Mouse (Mus musculus): ENCODE measurements around the gene Rabgap1l. TPM values are rescaled to one million over a fixed set of nuclear protein-coding genes. Genes with fewer than 3 reads are reported as not detected.

Gene Rabgap1l
- total RNA-seq, 2 experiments from 2014 or later = 189 to 200 TPM

DNA sequence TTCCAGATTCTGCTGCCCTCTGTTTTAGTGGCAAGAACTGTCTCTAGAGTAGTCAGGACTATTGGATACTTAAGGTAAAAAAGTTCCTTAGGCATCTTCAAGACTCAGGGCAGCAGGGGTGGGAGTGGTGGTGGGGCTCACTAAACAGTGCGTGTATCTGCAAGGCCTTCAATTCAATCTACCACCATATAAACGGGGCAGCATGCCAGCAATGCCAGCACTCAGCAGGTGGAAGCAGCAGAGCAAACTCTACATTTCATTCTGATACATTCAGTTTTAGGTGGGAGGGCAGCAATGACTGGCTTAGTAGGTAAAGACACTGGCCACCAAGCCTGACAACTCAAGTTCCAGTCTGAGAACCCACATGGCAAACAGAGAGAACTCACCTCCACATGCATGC lies 552.9 kb downstream of the Rabgap1l start:
- intact Hi-C loops (cut with DNase I) = no loop called here
- DNase-seq (ENCODE audit: low spot score in 2 of 2) = no peak

DNA sequence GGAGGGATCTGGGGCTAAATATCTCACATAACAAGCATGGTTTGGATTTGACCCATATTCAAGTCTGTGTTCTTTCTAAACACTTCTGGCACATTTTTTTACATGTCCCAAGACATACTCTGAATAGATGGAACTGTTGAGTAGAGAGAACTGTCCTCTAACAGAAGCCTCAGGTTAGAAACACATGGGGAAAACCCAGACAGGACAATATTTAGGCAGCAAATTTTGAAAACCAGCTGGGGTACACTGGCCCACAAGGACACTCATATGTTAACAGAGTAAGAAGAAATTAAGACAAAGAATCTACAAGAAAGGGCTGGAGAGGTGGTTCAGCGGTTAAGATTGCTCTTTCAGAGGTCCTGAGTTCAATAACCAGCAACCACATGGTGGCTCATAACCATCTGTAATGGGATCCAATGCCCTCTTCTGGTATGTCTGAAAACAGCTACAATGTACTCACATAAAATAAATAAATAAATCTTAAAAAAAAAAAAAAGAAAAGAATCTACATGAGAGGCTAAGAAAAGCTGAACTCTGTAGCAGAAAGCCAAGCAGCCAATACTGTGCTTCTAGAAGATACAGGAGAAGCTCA lies 554.1 kb downstream of the Rabgap1l start:
- no peak for DNase-seq (ENCODE audit: low spot score in 2 of 2)
- intact Hi-C loops (cut with DNase I) = loop anchor here (10.0 kb wide), 1 partner anchor 476 kb away; no protein-coding TSS in a partner anchor

DNA sequence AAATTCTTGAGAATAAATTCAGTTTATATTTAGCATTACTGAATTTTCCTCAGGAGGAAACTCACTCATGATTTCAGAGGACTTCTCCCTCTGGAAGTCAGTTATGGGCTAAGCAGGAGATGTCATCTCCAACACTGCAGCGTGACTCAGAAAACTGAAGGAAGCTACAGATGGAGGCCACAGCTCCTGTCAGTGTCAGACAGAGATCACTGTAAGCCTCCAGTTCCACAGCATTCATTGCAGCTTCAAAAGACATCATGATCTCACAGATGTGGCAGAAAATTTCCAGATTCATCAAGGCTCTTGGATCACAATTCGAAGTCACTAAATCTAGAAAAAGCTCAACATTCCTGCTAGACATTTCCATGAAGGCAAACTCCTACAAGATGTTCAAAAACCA lies 555.0 kb downstream of the Rabgap1l start:
- DNase-seq (ENCODE audit: low spot score in 2 of 2) = peak in 1 of 2 experiments; percentile 51
- intact Hi-C loops (cut with DNase I) = loop anchor here (10.0 kb wide), 1 partner anchor 477 kb away; no protein-coding TSS in a partner anchor

DNA sequence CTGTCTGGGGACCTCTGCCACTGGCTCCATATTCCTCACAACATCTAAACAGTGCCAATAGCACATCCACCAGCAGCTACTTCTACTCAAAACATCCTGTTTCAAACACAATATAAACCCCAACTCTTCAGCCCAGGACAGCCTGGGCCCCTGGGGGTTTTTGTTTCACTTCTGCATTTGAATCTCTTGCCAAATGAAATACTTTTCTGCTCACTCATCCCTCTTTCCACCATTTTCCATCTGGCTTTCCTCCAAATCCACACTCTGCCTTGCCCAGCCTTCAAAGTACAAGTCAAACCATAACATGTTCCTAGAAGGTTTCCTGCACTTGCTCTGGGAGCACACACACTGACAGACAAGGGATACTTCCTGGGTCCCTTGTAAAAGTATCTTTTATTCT lies 559.1 kb downstream of the Rabgap1l start:
- intact Hi-C loops (cut with DNase I) = loop anchor here (10.0 kb wide), 1 partner anchor 481 kb away; no protein-coding TSS in a partner anchor
- DNase-seq (ENCODE audit: low spot score in 2 of 2) = no peak

DNA sequence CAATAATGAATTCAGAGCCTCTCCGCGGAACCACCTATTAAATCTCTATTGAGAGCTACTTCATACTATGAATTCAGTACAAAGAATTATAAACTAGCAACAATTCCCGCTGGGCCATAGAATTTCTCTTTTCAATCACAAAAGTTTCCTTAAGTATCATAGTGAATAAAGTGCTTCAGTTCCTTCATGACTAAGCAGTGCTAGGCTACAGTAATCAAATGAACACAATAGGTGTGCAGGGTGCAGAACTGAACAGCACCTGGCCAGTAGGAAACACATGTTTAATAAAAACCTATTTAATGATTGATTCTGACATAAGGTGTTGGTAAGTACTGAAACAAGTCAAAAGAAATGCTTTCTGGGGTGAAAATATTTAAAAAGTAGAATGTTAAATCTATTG lies 560.9 kb downstream of the Rabgap1l start:
- intact Hi-C loops (cut with DNase I) = loop anchor here (10.0 kb wide), 1 partner anchor 483 kb away; no protein-coding TSS in a partner anchor

DNA sequence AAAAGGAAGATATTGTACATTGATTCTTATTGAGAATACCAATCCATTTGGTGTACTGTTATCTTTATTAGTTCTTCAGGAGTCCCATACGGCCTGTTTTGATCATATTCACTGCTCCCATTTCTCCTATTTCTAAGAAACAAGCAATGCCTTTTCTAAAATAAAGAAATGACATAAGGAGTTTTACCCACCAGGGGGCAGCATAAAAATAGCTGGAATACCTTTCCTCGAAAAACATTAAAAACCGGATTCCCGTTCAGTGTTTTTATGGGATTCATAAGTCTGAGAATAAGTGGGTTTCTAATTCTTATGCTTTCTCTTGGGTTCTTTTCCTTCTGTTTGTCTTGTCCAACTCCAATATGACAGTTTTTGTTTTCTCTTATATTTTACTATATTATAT lies 562.0 kb downstream of the Rabgap1l start:
- DNase-seq (ENCODE audit: low spot score in 2 of 2) = peak; percentile 37 to 72

More for the DNA sequence above, 560.9 kb downstream of the Rabgap1l start:
- no peak for DNase-seq (ENCODE audit: low spot score in 2 of 2)

DNA sequence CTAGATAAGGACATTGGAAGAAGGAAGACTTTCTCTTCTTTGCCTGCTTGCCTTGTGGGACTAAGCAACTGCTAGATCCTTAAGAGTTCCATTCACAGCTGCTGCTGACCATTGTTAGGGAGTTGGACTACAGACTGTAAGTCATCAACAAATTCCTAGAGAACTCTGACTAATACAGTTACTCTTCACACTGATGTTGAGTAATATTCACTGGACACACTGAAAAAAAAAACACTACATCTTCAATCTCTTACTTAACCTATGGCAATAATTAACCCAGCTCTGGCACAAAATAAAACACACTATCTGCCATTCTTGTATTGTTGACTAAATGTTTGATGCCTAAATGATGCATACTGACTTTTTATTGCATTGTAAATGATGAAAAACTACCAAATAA lies 565.2 kb downstream of the Rabgap1l start:
- intact Hi-C loops (cut with DNase I) = no loop called here
- DNase-seq (ENCODE audit: low spot score in 2 of 2) = no peak

More for the DNA sequence above, 562.0 kb downstream of the Rabgap1l start:
- intact Hi-C loops (cut with DNase I) = loop anchor here (1.0 to 10.0 kb wide), 2 partner anchors 146 to 484 kb away; no protein-coding TSS in a partner anchor

DNA sequence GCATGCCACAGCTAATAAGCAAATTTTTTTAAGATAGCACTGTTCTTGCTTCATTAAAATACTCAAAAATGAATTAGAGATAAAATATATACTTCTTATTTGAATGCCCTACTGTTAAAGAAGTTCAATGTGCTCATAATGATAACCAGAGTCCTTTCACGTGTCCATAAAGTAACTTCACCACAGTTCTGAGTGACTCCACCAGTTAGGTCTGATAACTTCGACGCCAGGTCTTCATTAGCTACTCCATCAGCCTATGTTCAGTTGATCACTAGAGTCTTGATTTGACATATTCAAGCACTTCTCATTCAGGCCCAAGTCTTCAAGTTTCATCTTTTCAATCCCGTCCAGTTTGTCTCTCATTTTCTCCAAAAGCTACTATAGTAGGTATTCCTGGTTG lies 565.8 kb downstream of the Rabgap1l start:
- no peak for DNase-seq (ENCODE audit: low spot score in 2 of 2)
- intact Hi-C loops (cut with DNase I) = no loop called here

DNA sequence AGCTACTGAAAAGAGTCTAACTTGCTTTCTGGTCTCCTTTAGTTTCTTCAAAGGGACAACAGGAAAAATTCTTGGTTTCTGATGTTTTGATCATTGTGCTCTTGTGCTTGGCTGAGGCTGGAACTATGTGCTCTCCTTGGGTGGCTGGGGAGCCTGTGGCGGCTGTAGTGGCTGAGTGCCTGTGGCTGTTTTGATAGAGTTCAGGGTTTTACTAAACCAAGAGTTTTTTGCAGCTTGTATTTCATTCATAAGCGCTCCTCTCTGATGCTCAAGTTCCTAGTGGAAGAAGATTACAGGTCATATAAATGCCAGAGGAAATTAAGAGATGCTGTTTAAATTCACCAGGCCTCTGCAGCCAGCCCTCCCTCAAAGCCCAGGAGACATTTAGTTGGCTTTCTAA lies 568.9 kb downstream of the Rabgap1l start:
- no peak for DNase-seq (ENCODE audit: low spot score in 2 of 2)
- intact Hi-C loops (cut with DNase I) = no loop called here

DNA sequence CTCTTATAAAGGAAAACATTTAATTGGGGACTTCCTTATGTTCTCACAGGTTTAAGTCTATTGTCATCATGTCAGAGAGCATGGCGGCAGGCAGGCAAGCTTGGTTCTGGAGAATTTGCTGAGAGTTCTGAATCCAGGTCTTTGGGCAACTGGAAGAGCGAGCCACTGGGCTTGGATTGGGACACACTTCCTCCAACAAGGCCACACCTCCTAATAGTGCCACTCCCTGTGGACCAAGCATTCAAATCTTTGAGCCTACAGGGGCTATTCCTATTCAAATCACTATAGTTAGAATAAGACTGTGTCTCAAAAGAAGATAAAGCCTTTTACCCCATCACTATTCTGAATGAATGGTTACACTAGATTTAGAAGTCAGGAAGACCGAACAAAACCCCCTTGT lies 575.1 kb downstream of the Rabgap1l start:
- DNase-seq (ENCODE audit: low spot score in 2 of 2) = no peak
- intact Hi-C loops (cut with DNase I) = no loop called here

DNA sequence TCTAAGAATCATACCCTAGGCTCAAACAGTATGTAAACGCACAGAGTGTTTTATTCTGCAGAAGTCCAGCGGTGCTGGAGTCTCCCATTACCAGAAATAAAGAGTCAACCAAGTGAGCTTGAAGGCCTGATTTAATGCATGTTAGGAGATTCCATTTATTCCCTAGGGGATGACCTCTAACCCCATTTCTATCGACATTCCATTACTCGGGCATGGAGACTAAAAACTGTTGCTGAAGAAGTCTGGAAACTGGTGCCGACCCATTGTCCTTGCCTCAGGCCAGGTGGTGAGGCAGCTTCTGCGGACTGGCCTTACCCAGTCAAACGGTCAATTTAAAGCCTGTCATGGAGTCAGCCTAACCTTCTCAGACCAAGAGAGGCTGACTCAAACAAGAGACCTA lies 578.8 kb downstream of the Rabgap1l start:
- no peak for DNase-seq (ENCODE audit: low spot score in 2 of 2)
- intact Hi-C loops (cut with DNase I) = loop anchor here (5.0 kb wide), 2 partner anchors 138 to 163 kb away; no protein-coding TSS in a partner anchor

DNA sequence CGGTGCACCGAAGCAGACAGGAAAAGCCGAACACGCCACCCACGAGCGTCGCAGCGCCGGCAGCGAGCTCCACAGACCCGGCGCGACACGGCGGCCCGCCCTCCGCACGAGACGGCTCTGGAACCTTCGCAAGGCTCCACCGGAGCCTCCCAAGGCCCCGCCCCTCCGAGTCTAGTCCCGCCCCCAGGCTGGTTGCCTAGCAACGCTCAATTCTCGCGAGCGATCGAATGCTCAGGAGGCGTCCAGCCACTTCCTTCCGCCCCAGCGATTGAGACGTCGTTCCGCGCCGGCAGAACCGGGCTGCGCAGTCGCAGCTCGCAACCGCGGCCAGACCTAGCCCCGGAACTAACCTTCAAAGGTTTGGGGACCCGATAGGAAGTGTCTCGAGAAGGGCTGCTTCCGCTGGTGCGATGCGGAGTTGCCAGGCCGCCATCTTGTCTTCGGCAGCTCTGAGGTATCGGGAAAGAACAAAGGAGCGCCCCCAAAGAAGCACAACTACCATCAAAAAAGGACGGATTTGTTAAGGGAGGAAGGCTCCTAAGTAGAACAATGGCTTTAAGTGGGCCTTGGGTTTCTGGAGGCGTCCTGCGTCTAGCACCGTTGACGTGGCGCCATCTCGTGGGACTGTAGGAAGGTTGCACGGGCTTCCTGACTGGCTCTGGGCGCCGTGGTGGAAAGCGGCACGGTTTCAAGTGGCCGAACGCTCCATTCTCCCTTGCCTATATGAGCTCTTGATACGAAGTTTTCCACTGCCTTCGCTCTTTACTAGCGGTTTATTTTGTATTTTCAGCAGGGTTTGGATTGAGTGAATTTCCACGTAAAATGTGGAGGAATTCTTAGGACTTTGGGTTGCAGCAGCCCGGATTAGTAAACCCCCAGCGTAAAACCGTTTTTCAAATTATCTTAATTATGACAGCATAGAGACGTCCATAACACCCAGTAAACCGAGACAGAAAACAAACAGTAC lies 580.0 kb downstream of the Rabgap1l start, which contains the start of gene Cacybp:
Gene Cacybp, minus strand, starts transcription at position 173 of the 967 bp plus-strand sequence.
- intact Hi-C loops (cut with DNase I) = loop anchor here (1.0 to 5.0 kb wide), 3 partner anchors 18 to 164 kb away; partner anchors contain the start of gene Mrps14
- DNase-seq (ENCODE audit: low spot score in 2 of 2) = peak; percentile 99 to 100

DNA sequence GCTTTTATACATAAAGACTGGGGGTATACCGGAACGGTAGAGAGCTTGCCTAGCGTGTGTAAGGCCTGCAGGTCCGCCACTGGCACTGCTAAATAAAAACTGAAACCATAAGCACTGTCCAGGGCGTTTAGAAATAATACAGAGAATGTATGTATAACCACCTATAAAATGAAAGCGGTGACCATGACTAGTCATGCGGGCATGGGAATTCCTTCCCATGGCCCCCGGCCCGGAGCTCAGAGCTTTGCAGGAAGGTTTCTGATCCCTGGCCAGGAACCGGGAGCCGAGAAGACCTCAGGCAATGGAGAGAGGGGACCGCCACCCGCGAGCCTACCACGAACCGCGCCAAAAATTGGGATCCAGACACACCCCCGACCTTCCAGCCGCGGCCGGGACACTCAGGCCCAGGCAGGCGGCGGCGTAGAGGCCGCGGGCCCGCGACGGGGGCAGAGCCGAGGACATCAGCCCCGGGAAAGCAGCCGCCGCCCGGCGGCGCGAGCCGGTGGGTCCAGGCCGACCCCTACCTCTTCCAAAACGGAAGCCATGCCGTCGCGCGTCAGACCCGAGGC lies 580.8 kb downstream of the Rabgap1l start:
- peak in 1 of 2 experiments; percentile 44 for DNase-seq (ENCODE audit: low spot score in 2 of 2)
- intact Hi-C loops (cut with DNase I) = loop anchor here (1.0 to 5.0 kb wide), 3 partner anchors 17 to 165 kb away; partner anchors contain the start of gene Mrps14

DNA sequence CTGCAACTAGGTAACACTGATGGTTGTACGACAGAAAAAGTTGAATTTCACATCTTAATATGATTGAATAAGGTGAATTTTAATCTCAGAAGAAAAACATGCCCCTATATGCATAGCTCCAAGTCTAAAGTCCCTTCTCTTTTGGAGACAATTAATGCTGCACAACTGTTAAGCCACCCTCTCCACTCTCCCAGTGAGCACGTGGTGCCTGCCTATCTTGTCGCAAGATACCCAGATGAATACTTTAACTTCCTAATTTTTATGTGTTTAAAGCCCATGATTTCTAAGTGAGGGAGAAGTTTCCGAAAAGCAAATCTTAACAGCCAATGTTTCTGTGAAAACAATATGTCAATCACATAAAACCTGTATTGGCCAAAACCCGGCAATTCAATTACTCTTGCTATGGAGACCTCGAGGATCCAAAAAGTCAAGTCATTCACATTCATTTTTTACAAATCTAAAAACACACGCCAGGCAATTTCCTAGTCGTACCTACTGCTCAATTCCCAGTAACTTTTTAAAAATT lies 581.4 kb downstream of the Rabgap1l start:
- intact Hi-C loops (cut with DNase I) = loop anchor here (1.0 to 5.0 kb wide), 3 partner anchors 16 to 166 kb away; partner anchors contain the start of gene Mrps14
- DNase-seq (ENCODE audit: low spot score in 2 of 2) = no peak

DNA sequence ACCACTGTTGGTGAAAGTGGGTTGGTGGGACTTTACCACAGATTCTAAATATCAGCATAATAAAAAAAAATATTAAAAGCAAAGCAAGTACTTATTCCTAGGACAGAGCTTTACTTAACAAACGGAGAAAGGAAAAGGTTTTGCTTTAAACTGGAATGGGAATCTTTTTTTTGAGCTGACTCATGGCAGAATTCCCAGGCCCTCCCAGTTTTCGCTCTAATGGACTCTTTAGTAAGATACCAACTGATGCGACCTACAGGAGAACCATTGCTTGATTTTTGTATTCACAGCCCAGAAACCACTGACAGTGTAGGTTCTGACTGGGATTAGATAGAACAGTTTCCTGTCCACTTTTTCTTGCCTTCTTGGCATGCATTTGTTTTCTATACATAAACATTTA lies 582.4 kb downstream of the Rabgap1l start:
- DNase-seq (ENCODE audit: low spot score in 2 of 2) = no peak
- intact Hi-C loops (cut with DNase I) = loop anchor here (5.0 kb wide), 2 partner anchors 142 to 167 kb away; no protein-coding TSS in a partner anchor

DNA sequence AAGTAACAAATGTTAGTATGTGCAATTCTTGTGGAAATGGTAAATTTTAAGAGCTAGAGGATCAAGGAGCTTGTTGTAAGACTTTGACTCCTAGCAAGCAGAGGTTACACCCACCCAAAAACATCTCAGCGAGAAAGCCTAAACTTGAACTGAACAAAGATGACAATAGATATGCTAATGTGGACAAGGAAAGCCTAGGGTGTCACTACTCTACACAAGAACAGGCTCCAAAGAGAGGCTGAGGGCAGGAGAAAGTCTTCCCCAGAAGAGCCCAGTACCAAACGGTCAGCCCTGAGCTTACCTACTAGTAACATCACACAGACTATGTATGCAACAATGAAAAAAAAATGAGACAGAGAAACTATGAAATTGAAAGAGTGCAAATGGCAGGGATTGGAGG lies 583.2 kb downstream of the Rabgap1l start:
- intact Hi-C loops (cut with DNase I) = loop anchor here (5.0 kb wide), 2 partner anchors 142 to 167 kb away; no protein-coding TSS in a partner anchor

DNA sequence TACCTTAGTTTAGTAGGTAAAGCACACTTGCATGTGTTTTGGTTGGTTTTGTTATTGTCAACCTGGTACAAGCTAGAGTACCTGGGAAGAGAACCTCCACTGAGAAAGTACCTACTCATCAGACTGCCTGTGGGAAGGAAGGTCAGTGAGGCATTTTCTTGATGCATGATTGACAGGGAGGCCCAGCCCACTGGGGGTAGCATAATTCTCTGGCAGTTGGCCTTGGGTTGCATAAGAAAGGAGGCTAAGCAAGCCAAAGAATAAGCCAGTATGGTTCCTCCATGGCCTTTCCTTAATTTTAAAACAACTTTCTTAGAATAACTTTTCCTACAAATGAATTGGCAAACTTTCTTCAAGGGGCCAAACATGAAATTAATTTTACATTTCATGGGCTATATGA lies 587.5 kb downstream of the Rabgap1l start:
- intact Hi-C loops (cut with DNase I) = no loop called here
- no peak for DNase-seq (ENCODE audit: low spot score in 2 of 2)

More for the DNA sequence above, 583.2 kb downstream of the Rabgap1l start:
- DNase-seq (ENCODE audit: low spot score in 2 of 2) = no peak

DNA sequence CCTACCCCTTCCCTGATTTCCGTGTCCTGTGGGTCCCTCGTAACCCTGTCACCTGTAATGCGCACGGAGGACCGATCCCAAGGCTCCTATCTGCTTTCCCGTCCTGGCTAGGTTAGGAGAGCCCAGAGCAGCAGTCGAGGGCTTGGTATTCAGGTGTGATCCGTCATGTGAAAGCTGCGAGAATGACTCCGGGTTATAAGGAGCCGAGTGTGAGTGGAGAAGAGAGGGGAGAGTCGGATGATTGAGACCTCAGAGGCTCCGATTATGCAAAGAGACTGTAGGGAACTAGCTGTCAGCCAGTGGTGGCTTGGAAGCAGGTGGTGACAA lies 597.7 kb downstream of the Rabgap1l start:
- intact Hi-C loops (cut with DNase I) = loop anchor here (1.0 kb wide), 1 partner anchor 17 kb away; the partner anchor contains the start of gene Cacybp
- no peak for DNase-seq (ENCODE audit: low spot score in 2 of 2)
